Mouse (Mus musculus): ENCODE data around the gene Bri3.

Bri3 gene

DNA sequence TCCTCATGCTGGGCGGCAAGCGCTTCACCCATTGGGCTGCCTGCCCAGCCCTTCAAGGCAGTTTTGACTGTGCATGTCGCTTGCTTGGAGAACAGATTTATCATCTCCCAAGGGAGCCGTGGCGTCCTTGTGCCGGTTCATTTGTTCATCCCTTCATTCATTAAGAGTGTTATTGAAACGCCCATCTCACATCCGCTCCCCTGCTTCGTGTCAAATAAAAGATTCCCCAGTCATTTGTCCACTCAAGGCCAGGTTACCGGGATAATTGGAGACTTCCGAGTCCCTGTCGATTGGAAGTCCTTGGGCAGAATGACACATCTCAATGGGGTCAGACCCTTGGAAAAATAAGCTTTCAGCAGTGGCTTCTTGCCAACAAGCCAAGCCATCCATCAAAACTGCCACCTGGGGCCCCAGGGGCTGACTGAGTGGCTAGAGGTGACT, 197.6 kb downstream of the Bri3 start:
- DNase-seq: no peak

DNA sequence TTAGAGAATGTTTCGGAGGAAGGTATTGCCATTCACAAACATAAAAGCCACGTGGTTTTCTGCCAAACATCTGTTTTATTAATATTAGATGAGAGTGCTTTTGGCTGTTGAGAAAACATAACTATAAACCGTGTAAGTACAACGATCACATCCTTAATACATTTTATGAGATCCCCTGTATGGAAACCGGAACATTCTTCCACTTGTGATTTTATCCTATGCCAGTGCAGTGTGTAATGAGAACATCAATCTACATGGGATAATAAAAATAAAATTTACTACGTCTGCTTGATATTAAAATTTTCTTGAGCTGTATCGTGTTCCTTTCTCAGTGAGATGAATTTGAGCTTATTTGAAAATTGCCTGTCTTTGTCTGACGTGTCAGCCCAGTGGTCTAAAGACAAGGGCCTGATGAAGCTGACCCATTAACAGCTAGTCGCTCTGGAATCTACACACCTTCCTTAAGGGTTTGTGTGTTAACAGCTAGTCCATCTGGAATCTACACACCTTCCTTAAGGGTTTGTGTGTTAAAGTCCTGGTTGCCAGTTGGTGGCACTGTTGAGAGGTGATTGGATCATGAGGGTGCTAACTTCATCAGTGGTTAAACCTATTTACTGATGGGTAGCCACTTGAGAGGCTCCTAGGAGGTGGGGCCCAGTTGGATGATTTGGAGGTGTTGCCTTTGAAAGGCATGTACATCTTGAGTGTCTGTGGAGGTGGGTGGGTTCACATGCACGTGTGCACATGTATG, 202.4 kb downstream of the Bri3 start:
- DNase-seq: no peak

DNA sequence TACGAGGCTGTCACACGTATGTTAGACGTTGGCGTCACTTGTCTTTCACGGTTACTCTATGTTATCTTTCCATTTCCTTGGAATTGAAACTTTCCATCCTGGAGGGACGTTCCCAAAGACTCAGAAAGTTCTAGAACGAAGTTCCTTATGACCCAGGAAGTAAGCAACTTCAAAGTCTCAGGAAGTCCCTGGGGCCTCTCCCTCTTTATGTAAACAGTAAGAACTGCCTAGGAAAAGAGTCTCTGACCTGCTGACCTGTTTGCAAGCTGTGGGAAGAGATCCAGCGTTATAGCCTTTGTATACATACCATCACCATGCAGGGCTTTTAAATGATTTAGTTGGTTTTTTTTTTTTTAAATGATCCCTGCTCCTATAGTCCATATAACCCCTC, 203.0 kb downstream of the Bri3 start:
- no peak for DNase-seq

DNA sequence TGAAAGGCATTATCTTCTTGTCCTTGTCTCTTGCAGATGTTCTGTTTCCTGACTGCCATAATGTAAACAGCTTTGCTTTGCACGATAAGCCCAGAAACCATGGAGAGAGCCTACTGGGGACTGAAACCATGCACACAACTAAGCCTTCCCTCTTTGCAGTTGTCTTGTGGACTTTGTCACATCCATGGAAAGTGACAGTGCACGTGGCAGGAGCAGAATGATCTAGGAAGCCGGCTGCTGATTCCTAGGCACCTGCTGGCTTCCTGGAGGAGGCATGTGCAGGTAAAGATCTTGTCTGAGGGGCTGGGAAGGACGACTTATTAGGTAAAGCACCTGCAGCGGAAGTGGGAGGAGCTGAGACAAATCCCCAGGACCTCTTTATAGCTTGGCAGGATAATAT, 203.7 kb downstream of the Bri3 start:
- DNase-seq: no peak

DNA sequence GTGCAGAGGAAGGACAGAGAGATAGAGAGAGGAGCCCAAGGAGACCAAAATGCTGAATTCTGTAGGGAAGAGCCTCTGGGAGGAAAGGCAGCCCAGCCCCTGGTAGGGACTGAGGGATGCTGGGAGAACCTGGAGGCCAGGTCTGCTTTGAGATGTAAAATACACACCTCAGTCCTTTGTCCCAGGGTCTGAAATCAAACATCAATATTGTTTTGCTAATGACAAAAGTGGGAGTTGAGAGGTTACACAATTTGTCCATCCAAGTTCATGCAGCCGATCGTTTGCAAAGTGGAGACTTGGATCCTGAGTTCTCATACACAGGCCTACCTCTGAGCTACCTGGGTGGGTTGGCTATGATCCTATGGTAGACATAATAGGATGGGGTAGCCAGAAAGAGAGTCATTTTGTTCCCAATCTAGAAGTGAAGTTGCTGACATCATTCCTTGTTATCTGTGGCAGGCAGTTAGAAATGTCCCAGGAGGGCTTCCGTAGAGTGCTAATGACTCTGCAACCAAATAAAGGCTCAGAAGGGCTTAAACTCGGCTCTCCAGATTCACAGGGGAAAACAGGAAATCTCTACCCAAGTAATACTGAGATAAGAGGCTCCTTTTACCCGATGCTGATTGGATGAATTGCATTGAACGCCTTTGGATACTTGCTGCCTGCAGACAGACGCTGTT, 208.7 kb downstream of the Bri3 start:
- no peak for DNase-seq

DNA sequence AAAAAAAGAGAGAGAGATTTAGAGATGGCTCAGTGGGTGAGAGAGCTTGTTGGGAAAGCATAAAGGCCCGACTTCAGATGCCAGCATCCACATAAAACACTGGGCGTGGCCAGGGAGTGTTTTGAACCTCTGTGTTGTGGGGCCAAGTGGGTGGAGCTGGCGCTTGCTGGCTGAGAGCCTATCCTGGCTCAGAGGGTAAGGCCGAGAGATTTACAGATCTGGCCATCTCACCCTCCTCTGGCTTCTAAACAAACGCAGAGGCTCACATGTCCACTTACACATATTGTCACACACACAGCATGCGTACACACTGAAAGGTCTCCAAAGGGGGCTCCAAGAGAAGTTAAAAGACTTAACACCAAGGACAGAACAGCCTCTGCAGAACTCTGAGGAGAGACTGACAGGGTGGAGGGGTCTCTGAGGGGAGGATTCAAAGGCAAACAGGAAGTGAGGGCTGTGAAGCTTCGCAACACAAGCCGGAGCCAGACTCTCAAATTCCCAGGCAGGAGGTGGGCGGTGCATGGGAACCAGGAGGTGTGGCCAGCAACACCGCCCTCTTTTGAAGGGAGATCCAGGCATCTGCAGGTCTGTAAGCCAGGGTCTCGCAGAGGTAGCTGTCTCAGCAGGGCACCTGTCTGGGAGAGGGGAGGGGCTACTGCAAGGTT, 213.5 kb downstream of the Bri3 start:
- no peak for DNase-seq

DNA sequence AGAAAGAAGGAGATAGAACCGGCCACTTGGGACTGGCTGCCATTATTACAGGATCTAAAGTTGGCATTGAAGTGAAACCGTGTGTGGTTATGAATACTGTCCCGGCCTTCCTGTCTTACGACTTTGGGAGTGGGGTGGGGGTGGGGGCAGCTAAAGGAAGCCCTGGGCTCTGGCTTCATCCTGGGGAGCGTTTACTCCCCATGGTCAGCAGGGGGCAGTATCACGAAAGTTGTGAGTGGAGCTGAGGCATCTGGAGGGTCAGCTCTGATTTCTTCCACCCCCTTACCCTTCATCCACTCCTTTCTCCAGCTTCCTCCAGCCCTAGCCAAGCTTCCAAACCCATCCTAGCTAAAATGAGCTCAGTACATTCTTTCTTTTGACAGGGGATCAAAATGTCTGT, 222.8 kb downstream of the Bri3 start:
- no peak for DNase-seq

DNA sequence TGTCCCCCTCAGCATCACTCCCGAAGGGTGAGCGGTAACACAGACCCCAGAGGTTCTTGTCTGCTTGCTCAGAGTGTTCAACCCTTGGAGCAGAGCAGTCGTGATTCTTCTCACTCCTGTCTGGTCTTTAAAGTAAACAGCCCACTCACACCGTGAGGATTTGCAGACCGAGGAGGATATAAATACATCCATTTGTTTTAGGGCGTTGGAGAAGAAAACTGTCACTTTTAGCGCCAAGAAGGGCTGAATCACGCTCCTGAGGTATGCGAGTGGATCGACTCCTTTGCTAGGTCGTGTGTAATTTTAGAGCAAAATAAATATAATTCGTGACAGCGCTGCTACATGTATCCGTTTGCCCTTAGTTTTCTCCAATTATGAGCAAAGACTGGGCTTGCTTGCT, 228.8 kb downstream of the Bri3 start:
- DNase-seq: no peak

DNA sequence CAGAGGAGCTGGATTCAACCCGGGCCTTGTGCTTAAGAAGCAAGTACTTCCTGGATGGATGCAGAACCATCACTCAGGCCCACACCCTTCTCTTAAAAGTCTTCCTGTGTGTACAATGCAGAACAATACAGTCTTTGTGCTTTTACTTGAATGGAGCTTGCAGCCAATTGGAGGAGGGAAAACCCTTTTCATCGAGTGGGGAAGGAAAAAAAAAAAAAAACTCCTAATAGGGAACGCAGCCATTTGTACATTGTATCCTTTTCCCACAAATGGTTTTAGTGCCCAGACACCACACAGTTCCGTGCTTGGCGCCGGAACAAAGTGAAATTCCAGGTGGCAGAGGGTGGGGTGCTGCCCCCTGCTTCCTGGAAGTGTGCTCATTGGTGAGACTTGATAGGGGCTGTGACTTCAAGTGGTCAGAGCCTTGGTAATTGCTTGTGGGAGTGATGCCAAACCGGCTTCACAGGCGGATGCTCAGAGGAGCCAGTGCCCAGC, 235.5 kb downstream of the Bri3 start:
- no peak for DNase-seq

DNA sequence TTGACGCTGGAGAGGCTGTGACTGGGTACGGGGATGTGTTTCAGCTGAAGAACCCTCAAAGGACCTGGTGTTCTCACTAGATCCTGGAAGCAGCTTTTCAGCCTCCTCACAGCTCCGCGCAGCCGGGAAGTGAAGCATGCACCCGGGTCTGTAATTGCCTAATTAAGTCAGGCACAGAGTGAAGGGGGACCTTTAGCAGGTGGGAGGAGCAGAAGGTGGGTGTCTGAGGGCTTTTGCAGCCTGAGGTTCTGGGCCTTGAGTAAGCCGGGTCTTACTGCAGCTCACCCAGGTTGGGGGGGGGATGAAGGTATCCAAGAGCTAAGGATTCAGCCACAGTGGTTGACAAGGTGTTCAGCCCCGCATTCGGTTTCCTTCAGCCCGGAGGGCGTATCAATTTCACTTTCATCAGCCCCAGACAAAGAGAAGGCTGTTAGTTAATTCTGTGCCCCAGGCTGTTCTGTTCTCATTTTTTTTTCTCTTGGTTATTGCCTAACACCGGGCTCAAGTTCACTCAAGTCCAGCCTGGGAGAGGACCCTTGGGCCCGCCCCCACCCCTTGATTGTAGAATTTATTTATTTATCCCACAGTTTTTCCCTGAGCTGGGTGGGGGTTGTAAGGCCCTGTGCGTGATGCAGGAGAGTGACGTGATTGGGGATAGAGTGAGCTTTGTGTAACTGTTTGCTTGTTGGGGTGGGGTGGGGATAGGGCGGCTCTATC, 239.6 kb downstream of the Bri3 start:
- DNase-seq: no peak

DNA sequence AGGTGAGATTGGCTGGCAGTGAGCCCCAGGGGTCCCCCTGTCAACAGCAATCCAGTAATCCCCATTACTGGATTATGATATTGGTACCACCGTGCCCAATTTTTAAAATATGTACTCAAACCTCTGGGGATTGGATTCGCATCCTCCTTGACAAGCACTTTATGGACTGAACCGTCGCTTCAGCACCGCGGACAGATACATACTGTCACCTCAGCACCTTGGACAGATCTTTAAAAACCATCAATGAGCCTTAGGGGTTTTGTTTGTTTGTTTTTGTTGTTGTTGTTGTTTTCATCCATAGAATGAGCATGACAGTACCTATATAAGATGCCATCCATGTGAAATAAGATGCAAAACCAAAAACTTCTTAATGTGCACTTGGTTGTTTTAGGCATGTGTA, 247.1 kb downstream of the Bri3 start:
- no peak for DNase-seq

All from thymus, adult 18-20 months (tissue).